Mouse (Mus musculus) frontal cortex, postnatal 36 days (tissue): ENCODE data around the gene Polr3c.
"Not testable (repeated sequence)": the region's sequence is repeated elsewhere in the genome, so short reads cannot be mapped to it uniquely, and the experiment has no call there.

Experiments used
- DNase-seq, 2 experiments: peaks; one replicate each; pipeline ENCODE4 v3.0.0; 2022; ENCODE audit warnings: low spot score in 2 of 2

Polr3c gene

GRCm38 (mm10) chr3:96708684-96709064 lies 18.8 kb downstream of the Polr3c start:
- DNase-seq = no peak

DNA sequence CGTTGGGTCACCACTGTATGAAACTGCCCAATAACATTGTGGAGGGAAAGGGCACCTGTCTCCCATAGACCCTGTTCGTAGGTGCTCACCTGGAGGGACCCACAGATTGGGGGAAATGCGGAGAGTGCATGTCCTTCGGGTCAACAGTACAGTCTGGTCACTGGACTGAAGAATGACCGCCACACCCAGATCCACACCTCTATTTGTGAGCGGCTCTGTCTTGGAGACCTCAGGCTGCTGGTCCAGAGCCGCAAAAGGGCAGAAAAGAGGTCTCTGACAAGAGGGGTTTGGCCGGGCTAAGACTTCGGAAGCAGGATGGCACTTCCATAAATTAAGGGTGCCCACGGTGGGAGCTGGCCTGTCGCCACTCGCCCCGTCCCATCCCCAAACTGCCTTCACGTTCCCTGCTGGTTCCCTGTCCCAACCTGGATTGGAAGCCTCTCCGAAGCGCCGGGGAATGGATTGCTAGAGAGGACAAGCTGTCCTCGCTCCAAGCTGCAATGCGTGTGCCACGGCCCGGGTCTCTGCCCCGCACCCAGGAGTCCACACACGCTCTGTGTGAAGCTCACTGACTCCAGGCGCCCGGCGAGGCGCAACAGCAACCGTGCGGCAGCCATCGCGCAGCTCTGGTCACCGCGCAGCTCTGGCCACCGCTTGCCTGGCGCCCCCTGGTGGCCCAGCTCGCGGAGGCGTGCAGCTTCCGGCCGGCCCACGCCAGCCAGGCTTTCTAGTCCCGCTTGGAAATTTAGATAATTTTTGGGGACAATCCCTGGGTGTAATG lies 19.3 kb downstream of the Polr3c start, which contains the start of gene Nudt17:
Nudt17 (minus strand) TSS at position 660 of the 781 bp plus-strand sequence.
- DNase-seq = peak; percentile 85 to 87

DNA sequence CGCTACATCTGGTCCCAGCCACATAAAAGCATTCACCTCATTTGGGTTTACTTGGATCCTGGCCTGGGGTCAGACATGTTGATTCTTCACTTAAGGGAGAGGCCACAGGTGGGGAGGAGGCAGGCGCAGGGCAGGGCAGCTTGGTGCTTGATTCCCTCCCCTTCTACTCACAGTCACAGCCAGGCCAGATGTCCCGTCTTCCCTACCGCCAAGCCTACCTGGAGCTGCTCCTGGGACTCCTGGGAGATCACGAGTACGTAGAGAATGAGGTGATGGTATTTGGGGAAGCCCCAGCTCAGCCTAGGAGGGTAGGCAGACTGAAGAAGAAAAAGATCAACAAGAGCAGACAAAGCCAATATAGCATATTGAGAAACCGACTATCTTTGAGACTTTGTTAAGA lies 20.4 kb downstream of the Polr3c start:
- no peak for DNase-seq

DNA sequence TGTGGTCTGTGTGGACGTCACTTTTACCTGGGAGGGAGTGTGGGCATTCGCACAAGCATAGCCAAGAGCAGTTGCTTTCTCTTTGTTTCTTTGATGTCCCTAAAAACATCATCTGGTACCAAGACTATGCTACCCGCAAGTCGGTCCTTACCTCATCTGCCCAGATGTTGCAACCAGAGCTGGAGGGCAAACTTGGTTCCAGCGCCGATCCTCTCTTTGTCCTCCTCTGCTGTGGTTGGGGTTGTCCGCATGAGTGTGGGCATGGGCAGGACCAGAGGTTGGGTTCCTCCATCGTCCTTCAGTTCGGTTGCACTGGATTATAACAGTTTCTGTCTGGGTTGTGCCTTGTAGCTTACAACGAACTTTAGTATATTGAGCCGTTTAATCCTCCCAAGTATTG lies 21.2 kb downstream of the Polr3c start:
- DNase-seq = no peak

GRCm38 (mm10) chr3:96704778-96705177 lies 22.6 kb downstream of the Polr3c start:
- no peak for DNase-seq

DNA sequence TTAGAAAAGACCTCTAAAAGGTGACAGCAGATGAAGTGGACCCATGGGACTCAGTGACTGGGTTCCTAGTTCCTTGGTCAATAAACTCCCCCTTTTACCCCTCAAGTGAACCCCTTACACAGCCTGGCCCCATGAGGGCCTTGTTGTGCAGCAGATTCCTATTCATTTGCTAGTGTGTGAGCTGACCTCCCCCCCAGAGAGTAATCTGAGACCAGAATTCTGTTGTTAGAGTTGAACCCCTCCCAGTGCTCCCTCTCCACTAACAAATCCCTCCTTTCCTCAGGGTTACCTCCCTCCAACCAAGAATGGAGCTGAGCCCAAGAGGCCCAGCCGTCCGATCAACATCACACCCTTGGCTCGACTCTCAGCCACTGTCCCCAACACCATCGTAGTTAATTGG lies 26.4 kb downstream of the Polr3c start:
- DNase-seq = no peak

GRCm38 (mm10) chr3:96700376-96700775 lies 27.1 kb downstream of the Polr3c start:
- no peak for DNase-seq

GRCm38 (mm10) chr3:96698993-96699690 lies 28.3 kb downstream of the Polr3c start:
- no peak for DNase-seq

GRCm38 (mm10) chr3:96696766-96697732 lies 30.4 kb downstream of the Polr3c start:
- peak; percentile 80 to 81 for DNase-seq

DNA sequence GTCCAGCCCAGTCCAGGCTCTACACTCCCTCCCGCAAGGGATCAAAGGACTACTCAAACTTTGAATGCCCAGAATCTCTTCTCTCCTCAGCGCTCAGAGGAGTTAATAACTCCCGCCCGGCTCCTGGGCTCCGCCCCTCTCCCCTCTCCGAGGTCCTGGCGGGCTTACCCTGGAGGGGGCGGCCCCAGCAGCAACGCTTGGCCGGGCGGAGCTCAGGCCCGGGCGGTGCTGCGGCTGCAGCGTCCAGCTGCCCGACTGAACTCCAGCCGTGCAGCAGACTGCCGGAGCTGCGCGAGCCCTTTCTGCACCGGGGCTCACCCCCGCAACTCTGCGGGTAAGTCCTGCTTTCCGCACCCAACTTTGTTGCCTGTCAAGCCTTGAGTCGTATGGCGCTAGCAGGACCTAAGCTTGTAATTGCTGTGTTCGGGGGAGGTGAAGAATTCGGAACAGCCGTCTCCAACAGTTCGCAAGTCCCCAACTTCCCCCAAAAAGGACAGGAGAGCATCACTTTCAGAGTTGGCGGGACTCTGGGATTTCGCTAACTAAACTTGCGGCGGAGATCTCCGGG lies 31.1 kb downstream of the Polr3c start, which contains the start of gene Pias3:
Pias3 (plus strand) TSS at position 187 of the 568 bp plus-strand sequence.
- peak; percentile 36 to 51 for DNase-seq

- DNase-seq = no peak
Observed at GRCm38 (mm10) chr3:96693579-96693978, 33.8 kb downstream of the Polr3c start.

DNA sequence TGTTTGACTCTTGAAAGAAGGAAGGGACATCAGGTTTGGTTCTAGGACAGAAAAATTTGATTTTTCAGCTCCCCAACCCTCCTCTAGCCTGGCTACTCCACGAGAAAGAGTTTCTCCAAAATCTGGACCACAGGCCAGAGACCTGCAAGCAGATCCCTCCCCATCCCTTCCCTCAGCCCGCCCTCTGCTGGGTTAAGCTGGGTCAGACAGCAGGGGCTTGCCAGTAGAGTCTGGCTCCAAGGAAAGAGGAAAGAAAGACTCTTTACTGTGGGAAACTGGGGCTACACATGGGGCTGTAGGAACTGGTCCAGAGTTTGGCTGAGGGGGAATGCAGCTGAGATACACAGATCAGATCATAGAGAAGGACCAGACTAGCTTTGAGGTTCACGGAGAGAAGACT lies 34.9 kb downstream of the Polr3c start:
- no peak for DNase-seq

- DNase-seq = no peak
Observed at GRCm38 (mm10) chr3:96690298-96690697, 37.1 kb downstream of the Polr3c start.

GRCm38 (mm10) chr3:96688854-96689253 lies 38.6 kb downstream of the Polr3c start:
- no peak for DNase-seq

- DNase-seq = not testable (repeated sequence)
Observed at GRCm38 (mm10) chr3:96686057-96686456, 41.4 kb downstream of the Polr3c start.

GRCm38 (mm10) chr3:96684822-96685156 lies 42.6 kb downstream of the Polr3c start:
- no peak for DNase-seq

- no peak for DNase-seq
Observed at GRCm38 (mm10) chr3:96684151-96684821, 43.1 kb downstream of the Polr3c start.

DNA sequence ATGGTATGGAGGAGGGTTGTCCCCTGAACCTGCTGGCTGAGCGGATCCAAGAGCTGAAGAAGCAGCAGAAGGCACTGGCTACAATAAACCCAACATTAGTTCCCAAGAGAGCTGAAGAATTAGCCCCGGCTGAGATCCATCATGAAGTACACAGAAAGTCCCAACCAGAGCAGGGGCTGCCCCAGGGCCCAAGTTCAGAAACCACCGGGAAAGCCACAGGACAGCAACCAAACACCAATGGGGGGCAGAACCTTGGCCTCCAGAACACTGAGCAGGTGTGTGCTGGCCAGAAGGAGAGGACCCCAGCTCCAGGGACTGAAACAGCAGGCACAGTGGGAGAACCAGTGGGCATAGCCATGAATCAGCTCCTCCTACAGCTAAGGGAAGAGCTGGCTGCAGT lies 43.9 kb downstream of the Polr3c start:
- DNase-seq = no peak

- DNase-seq = no peak
Observed at GRCm38 (mm10) chr3:96680269-96680956, 47.0 kb downstream of the Polr3c start.

GRCm38 (mm10) chr3:96679159-96679674 lies 48.2 kb downstream of the Polr3c start:
- DNase-seq = no peak
